Mouse (Mus musculus): ENCODE data around the gene Rps3a1. TPM values are rescaled to one million over a fixed set of nuclear protein-coding genes. Genes with fewer than 3 reads are reported as not detected.

Gene Rps3a1
- polyA plus RNA-seq, 1 experiment from 2014 or later: 746 TPM

- Histone ChIP-seq H3K4me2 (no peak overlapping the region), H3K27ac (no peak overlapping the region), H3K4me1 (replicated peaks) (no peaks in the 10 kb centered on the region), H3K27me3 (no peaks in the 10 kb centered on the region), H3K9ac (no peak overlapping the region), H3K4me3 (no peak overlapping the region), H3K9me3 (replicated peaks) (no peaks in the 10 kb centered on the region), H3K36me3 (no peaks in the 10 kb centered on the region)
- WGBS: 92% methylated on average over 6 of the region's 6 CpGs
- ATAC-seq (replicated peaks; ENCODE audit: insufficient number of reproducible peaks, insufficient read depth, low FRiP score, low read depth): no peak
Observed at GRCm38 (mm10) chr3:86101956-86102355, 40.5 kb downstream of the Rps3a1 start.

GRCm38 (mm10) chr3:86093907-86094306 lies 48.6 kb downstream of the Rps3a1 start:
- no peaks in the 10 kb centered on the region for H3K4me1 ChIP-seq (replicated peaks)
- no peak overlapping the region for H3K27ac ChIP-seq
- 84% methylated on average over 5 of the region's 5 CpGs for WGBS
- no peaks in the 10 kb centered on the region for H3K9me3 ChIP-seq (replicated peaks)
- ATAC-seq (replicated peaks; ENCODE audit: insufficient number of reproducible peaks, insufficient read depth, low FRiP score, low read depth): no peak
- no peaks in the 10 kb centered on the region for H3K36me3 ChIP-seq
- no peaks in the 10 kb centered on the region for H3K27me3 ChIP-seq
- H3K4me3 ChIP-seq: no peak overlapping the region
- no peak overlapping the region for H3K9ac ChIP-seq
- H3K4me2 ChIP-seq: no peak overlapping the region

GRCm38 (mm10) chr3:86093213-86093845 lies 49.2 kb downstream of the Rps3a1 start:
- no peaks in the 10 kb centered on the region for H3K4me1 ChIP-seq (replicated peaks)
- H3K9ac ChIP-seq: no peak overlapping the region
- no peak for ATAC-seq (replicated peaks; ENCODE audit: insufficient number of reproducible peaks, insufficient read depth, low FRiP score, low read depth)
- no peak overlapping the region for H3K27ac ChIP-seq
- no peaks in the 10 kb centered on the region for H3K9me3 ChIP-seq (replicated peaks)
- H3K36me3 ChIP-seq: no peaks in the 10 kb centered on the region
- H3K4me2 ChIP-seq: no peak overlapping the region
- no peaks in the 10 kb centered on the region for H3K27me3 ChIP-seq
- H3K4me3 ChIP-seq: no peak overlapping the region
- WGBS: 71% methylated on average over 6 of the region's 6 CpGs

Other genes starting within 250 kb of the Rps3a1 start
- gene Sh3d19, start 171.6 kb downstream of the Rps3a1 start, polyA plus RNA-seq (2015; fragmentation: Nextera tagmentation; extraction: Ambion mirVana): 11.1 and 16.1 TPM in 2 replicates
- not detected in 2 replicates for gene Prss48, start 140.2 kb downstream of the Rps3a1 start, polyA plus RNA-seq (2015; fragmentation: Nextera tagmentation; extraction: Ambion mirVana)
- gene Lrba, start 82.0 kb upstream of the Rps3a1 start, polyA plus RNA-seq (2015; fragmentation: Nextera tagmentation; extraction: Ambion mirVana): 1.8 and 2.4 TPM in 2 replicates